Mouse (Mus musculus): Measurements from ENCODE around the gene Aurka.

- TF ChIP-seq CTCF (IDR thresholded peaks at IDR 0.05; ENCODE audit: low read depth, low read length) (no peak), POLR2A (IDR thresholded peaks at IDR 0.05; ENCODE audit: insufficient read depth, low read length) (no peak)
These were observed 43.6 kb upstream of the Aurka start for GRCm38 (mm10) chr2:172413894-172414293.
